Mouse (Mus musculus): ENCODE data around the gene Blmh.

- TF ChIP-seq CTCF (IDR thresholded peaks at IDR 0.05; ENCODE audit: insufficient read depth, low read depth, low read length) (no peak), POLR2A (IDR thresholded peaks at IDR 0.05; ENCODE audit: insufficient read depth, low read depth, low read length) (no peak)
These were observed 7.4 kb upstream of the Blmh start for GRCm38 (mm10) chr11:76917230-76917548.
